10 mouse cellular contexts compared by ENCODE assay signal in genomic region chr1:175603390-175603789, GRCm38 (mm10). TPM values are rescaled to one million over a fixed set of nuclear protein-coding genes. Genes with fewer than 3 reads are reported as not detected.
DNase-seq lines count a peak whose midpoint lies in the region; ATAC-seq and TF ChIP-seq lines count a peak whose summit lies in the region.
"Had no signal": no experiment of that assay in that cellular context is flagged by ENCODE, and none has a peak within 500 bp of the region (broad histone marks: within the 10 kb centered on the region; RNA-seq: fewer than 3 reads in every experiment).

No protein-coding gene starts in this region.

- H3K27me3 ChIP-seq in lung, postnatal 0 days (replicated peaks; ENCODE audit: insufficient read depth, low read length), result no peaks in the 10 kb centered on the region
- no peaks in the 10 kb centered on the region for H3K27me3 ChIP-seq in embryonic facial prominence, embryonic 14.5 days (replicated peaks; ENCODE audit: control insufficient read depth, insufficient read depth, low read length)
- no peaks in the 10 kb centered on the region for H3K27me3 ChIP-seq in intestine, embryonic 16.5 days (replicated peaks; ENCODE audit: control insufficient read depth, insufficient read depth, low read length)
- H3K27me3 ChIP-seq: limb, embryonic 15.5 days had no signal

- no peak for TF ChIP-seq EP300 in lung, postnatal 0 days (IDR thresholded peaks at IDR 0.05)

- H3K4me2 ChIP-seq in lung, postnatal 0 days (replicated peaks; ENCODE audit: low read depth, low read length), result no peak overlapping the region
- H3K4me2 ChIP-seq in embryonic facial prominence, embryonic 14.5 days (ENCODE audit: low read depth, low read length), result no peak overlapping the region
- H3K4me2 ChIP-seq in intestine, embryonic 16.5 days (ENCODE audit: low read depth, low read length), result no peak overlapping the region
- H3K4me2 ChIP-seq: limb, embryonic 15.5 days had no signal

- peaks cover 22% of the 10 kb centered on the region for H3K36me3 ChIP-seq in lung, postnatal 0 days (ENCODE audit: insufficient read depth, low read length)
- H3K36me3 ChIP-seq in embryonic facial prominence, embryonic 14.5 days (ENCODE audit: control insufficient read depth, insufficient read depth, low read length), result peaks cover 68% of the 10 kb centered on the region
- H3K36me3 ChIP-seq in intestine, embryonic 16.5 days (ENCODE audit: control insufficient read depth, insufficient read depth, low read length), result peaks cover 18% of the 10 kb centered on the region

- ATAC-seq in lung, postnatal 0 days, result no peak
- ATAC-seq in embryonic facial prominence, embryonic 14.5 days (ENCODE audit: low read depth), result no peak
- no peak for ATAC-seq in intestine, embryonic 16.5 days
- ATAC-seq: inflammation-experienced regulatory T-cells, adult 6 months had no signal

- 61% methylated on average over 6 of the region's 6 CpGs for WGBS in lung, postnatal 0 days
- WGBS in embryonic facial prominence, embryonic 14.5 days, result 61% methylated on average over 6 of the region's 6 CpGs
- WGBS in intestine, embryonic 16.5 days, result 64% methylated on average over 6 of the region's 6 CpGs

- intact Hi-C loops in gastrocnemius, adult 2 months (cut with DNase I), result no loop called here

- no peak overlapping the region for H3K27ac ChIP-seq in gastrocnemius, adult 2 months
- no peak overlapping the region for H3K27ac ChIP-seq in lung, postnatal 0 days (ENCODE audit: low read length)
- H3K27ac ChIP-seq in embryonic facial prominence, embryonic 14.5 days (replicated peaks; ENCODE audit: low read depth, low read length), result no peak overlapping the region
- no peak overlapping the region for H3K27ac ChIP-seq in intestine, embryonic 16.5 days (ENCODE audit: low read length)
- H3K27ac ChIP-seq: limb, embryonic 15.5 days had no signal

- no peaks in the 10 kb centered on the region for H3K9me3 ChIP-seq in lung, postnatal 0 days (ENCODE audit: low read length)
- no peaks in the 10 kb centered on the region for H3K9me3 ChIP-seq in embryonic facial prominence, embryonic 14.5 days (ENCODE audit: control insufficient read depth, low read length)
- no peaks in the 10 kb centered on the region for H3K9me3 ChIP-seq in intestine, embryonic 16.5 days (ENCODE audit: control insufficient read depth, low read length)
- H3K9me3 ChIP-seq: limb, embryonic 15.5 days had no signal

- no peaks in the 10 kb centered on the region for H3K4me1 ChIP-seq in lung, postnatal 0 days (ENCODE audit: insufficient read depth, low read depth, low read length)
- no peaks in the 10 kb centered on the region for H3K4me1 ChIP-seq in embryonic facial prominence, embryonic 14.5 days (ENCODE audit: control insufficient read depth, insufficient read depth, low read length)
- H3K4me1 ChIP-seq in intestine, embryonic 16.5 days (ENCODE audit: control insufficient read depth, insufficient read depth, low read length), result no peaks in the 10 kb centered on the region
- H3K4me1 ChIP-seq: limb, embryonic 15.5 days had no signal

- no peak overlapping the region for H3K4me3 ChIP-seq in gastrocnemius, adult 2 months
- no peak overlapping the region for H3K4me3 ChIP-seq in lung, postnatal 0 days (ENCODE audit: low read depth, low read length)
- no peak overlapping the region for H3K4me3 ChIP-seq in embryonic facial prominence, embryonic 14.5 days (ENCODE audit: low read depth, low read length)
- H3K4me3 ChIP-seq in intestine, embryonic 16.5 days (ENCODE audit: low read length), result no peak overlapping the region
- H3K4me3 ChIP-seq: limb, embryonic 15.5 days had no signal

- no peak for DNase-seq in gastrocnemius, adult 2 months
- no peak for DNase-seq in gastrocnemius, postnatal 4 days (ENCODE audit: low spot score in 2 of 2)
- no peak for DNase-seq in lung, postnatal 0 days (ENCODE audit: low spot score)
- DNase-seq in lung, postnatal 4 days, result no peak
- DNase-seq in embryonic facial prominence, embryonic 14.5 days (ENCODE audit: low spot score), result peak; percentile 22
- DNase-seq in retina, postnatal 1 day, result peak; percentile 43
- DNase-seq in T-cell, adult 2 months (ENCODE audit: low spot score), result no peak

- H3K9ac ChIP-seq in lung, postnatal 0 days (replicated peaks; ENCODE audit: low read depth), result no peak overlapping the region
- no peak overlapping the region for H3K9ac ChIP-seq in embryonic facial prominence, embryonic 14.5 days (ENCODE audit: low read depth, low read length)
- no peak overlapping the region for H3K9ac ChIP-seq in intestine, embryonic 16.5 days (ENCODE audit: low read depth, low read length)
- H3K9ac ChIP-seq: limb, embryonic 15.5 days had no signal

- TF ChIP-seq CTCF in gastrocnemius, adult 2 months (IDR thresholded peaks at IDR 0.05), result peak; percentile 26; the same call in 1 of the 2 replicates
- TF ChIP-seq CTCF in lung, postnatal 0 days (IDR thresholded peaks at IDR 0.05), result peak; percentile 27; the same call in 1 of the 2 replicates

RNA-seq across cellular contexts. Expression of gene Kmo, which starts 16.8 kb away (rescaled TPM):
- total RNA-seq in gastrocnemius, adult 2 months (2021), result under 1 TPM in 1 of 2 experiments, not detected in 1; 0.15 TPM
- under 1 TPM; 0.31 to 0.34 TPM for total RNA-seq in gastrocnemius, postnatal 4 days (2021)
- polyA plus RNA-seq in lung, postnatal 0 days (2015; fragmentation: Nextera tagmentation; extraction: Ambion mirVana), result 0.12 and 0.21 TPM in 2 replicates
- 0.19 and 0.42 TPM in 2 replicates for polyA plus RNA-seq in embryonic facial prominence, embryonic 14.5 days (2014; fragmentation: Nextera tagmentation; extraction: Ambion mirVana)
- polyA plus RNA-seq in intestine, embryonic 16.5 days (2015; fragmentation: Nextera tagmentation; extraction: Ambion mirVana), result 0.68 and 0.72 TPM in 2 replicates

RNA-seq across cellular contexts. Expression of gene Fh1, which starts 22.0 kb away (rescaled TPM):
- 100 to 1,000 TPM; 231 to 325 TPM for total RNA-seq in gastrocnemius, adult 2 months (2021)
- 100 to 1,000 TPM; 176 to 187 TPM for total RNA-seq in gastrocnemius, postnatal 4 days (2021)
- 67.2 and 69.0 TPM in 2 replicates for polyA plus RNA-seq in lung, postnatal 0 days (2015; fragmentation: Nextera tagmentation; extraction: Ambion mirVana)
- 122 and 123 TPM in 2 replicates for polyA plus RNA-seq in embryonic facial prominence, embryonic 14.5 days (2014; fragmentation: Nextera tagmentation; extraction: Ambion mirVana)
- polyA plus RNA-seq in intestine, embryonic 16.5 days (2015; fragmentation: Nextera tagmentation; extraction: Ambion mirVana), result 176 TPM in 2 replicates

Comparison
In these comparisons a context has a peak if more than half of its experiments do, and no peak if none do; other contexts are left out.
1. DNase-seq: peak in embryonic facial prominence, embryonic 14.5 days (single experiment) and retina, postnatal 1 day (single experiment); none in gastrocnemius, adult 2 months (single experiment), gastrocnemius, postnatal 4 days (0 of 2), lung, postnatal 0 days (single experiment), lung, postnatal 4 days (0 of 2) and T-cell, adult 2 months (single experiment).